19 mouse cellular contexts compared by ENCODE assay signal in genomic region chr4:57849465-57849864, GRCm38 (mm10).
DNase-seq lines count a peak whose midpoint lies in the region; ATAC-seq and TF ChIP-seq lines count a peak whose summit lies in the region.
"Had no signal": no experiment of that assay in that cellular context is flagged by ENCODE, and none has a peak within 500 bp of the region (broad histone marks: within the 10 kb centered on the region; RNA-seq: fewer than 3 reads in every experiment).

No protein-coding gene starts in this region.

- H3K4me3 ChIP-seq in gastrocnemius, adult 2 months: peak overlapping the region; percentile 28
- no peak overlapping the region for H3K4me3 ChIP-seq in heart, embryonic 16.5 days (ENCODE audit: low read length)
- H3K4me3 ChIP-seq in lung, postnatal 0 days (ENCODE audit: low read depth, low read length): no peak overlapping the region
- H3K4me3 ChIP-seq: limb, embryonic 10.5 days; midbrain, embryonic 10.5 days had no signal

- H3K9ac ChIP-seq in heart, embryonic 16.5 days (ENCODE audit: low read length): no peak overlapping the region
- H3K9ac ChIP-seq in lung, postnatal 0 days (replicated peaks; ENCODE audit: low read depth): no peak overlapping the region
- H3K9ac ChIP-seq: liver, embryonic 14.5 days had no signal

- no peak for ATAC-seq in heart, embryonic 16.5 days (replicated peaks; ENCODE audit: extremely low read depth, insufficient read depth, low FRiP score)
- ATAC-seq in lung, postnatal 0 days: no peak
- ATAC-seq: hindbrain, embryonic 16.5 days; intestine, embryonic 16.5 days had no signal

- TF ChIP-seq EP300 in lung, postnatal 0 days (IDR thresholded peaks at IDR 0.05): no peak

- intact Hi-C loops in gastrocnemius, adult 2 months (cut with DNase I): loop anchor here (5.0 kb wide), 1 partner anchor 67 kb away; no protein-coding TSS in a partner anchor
- intact Hi-C loops in heart, postnatal 25 days (cut with DNase I): loop anchor here (5.0 kb wide), 2 partner anchors 33 to 37 kb away; no protein-coding TSS in a partner anchor

- no peak overlapping the region for H3K4me2 ChIP-seq in heart, embryonic 16.5 days (ENCODE audit: low read depth, low read length)
- H3K4me2 ChIP-seq in lung, postnatal 0 days (replicated peaks; ENCODE audit: low read depth, low read length): peak overlapping the region; percentile 34

- no peaks in the 10 kb centered on the region for H3K27me3 ChIP-seq in heart, embryonic 16.5 days (ENCODE audit: control insufficient read depth, insufficient read depth, low read length)
- no peaks in the 10 kb centered on the region for H3K27me3 ChIP-seq in lung, postnatal 0 days (replicated peaks; ENCODE audit: insufficient read depth, low read length)
- H3K27me3 ChIP-seq: CH12.LX had no signal

- peaks cover 12% of the 10 kb centered on the region for H3K36me3 ChIP-seq in heart, embryonic 16.5 days (ENCODE audit: control insufficient read depth, insufficient read depth)
- H3K36me3 ChIP-seq in lung, postnatal 0 days (ENCODE audit: insufficient read depth, low read length): peaks cover 15% of the 10 kb centered on the region

- peak; percentile 1; the same call in 1 of the 2 replicates for TF ChIP-seq CTCF in gastrocnemius, adult 2 months (IDR thresholded peaks at IDR 0.05)
- no peak for TF ChIP-seq CTCF in lung, postnatal 0 days (IDR thresholded peaks at IDR 0.05)

- DNase-seq in gastrocnemius, adult 2 months: no peak
- no peak for DNase-seq in gastrocnemius, adult 8-10 months (ENCODE audit: low spot score in 2 of 2)
- DNase-seq in heart, postnatal 25 days (ENCODE audit: low spot score): no peak
- DNase-seq in lung, postnatal 0 days (ENCODE audit: low spot score): no peak
- no peak for DNase-seq in lung, postnatal 25 days (ENCODE audit: low spot score)
- DNase-seq in cerebellum, adult 9-11 months: no peak
- no peak for DNase-seq in c-Kit-positive CD71-positive TER-119-positive erythroid progenitor cells, embryonic 14.5 days (ENCODE audit: low spot score)
- DNase-seq: cerebellum, postnatal 10 days; gastrocnemius, postnatal 14 days; lung, postnatal 36 days; right cerebral cortex, postnatal 25 days; thymus, adult 2 months had no signal

- H3K27ac ChIP-seq in gastrocnemius, adult 2 months: peak overlapping the region; percentile 38
- 0 out of 2 replicates have a peak overlapping the region, but pooled peaks have one; percentile 7 for H3K27ac ChIP-seq in heart, embryonic 16.5 days (ENCODE audit: low read length)
- H3K27ac ChIP-seq in lung, postnatal 0 days (ENCODE audit: low read length): no peak overlapping the region
- H3K27ac ChIP-seq: limb, embryonic 10.5 days; liver, embryonic 14.5 days; midbrain, embryonic 10.5 days had no signal

- 40% methylated on average over 6 of the region's 6 CpGs for WGBS in heart, embryonic 16.5 days
- WGBS in lung, postnatal 0 days: 71% methylated on average over 6 of the region's 6 CpGs

- H3K4me1 ChIP-seq in heart, embryonic 16.5 days (ENCODE audit: control insufficient read depth, insufficient read depth, low read length): peaks cover 49% of the 10 kb centered on the region
- peaks cover 20% of the 10 kb centered on the region for H3K4me1 ChIP-seq in lung, postnatal 0 days (ENCODE audit: insufficient read depth, low read depth, low read length)

- H3K9me3 ChIP-seq in heart, embryonic 16.5 days (replicated peaks; ENCODE audit: control insufficient read depth, low read length): no peaks in the 10 kb centered on the region
- H3K9me3 ChIP-seq in lung, postnatal 0 days (ENCODE audit: low read length): no peaks in the 10 kb centered on the region
- H3K9me3 ChIP-seq: limb, embryonic 10.5 days; midbrain, embryonic 10.5 days had no signal
